Mouse (Mus musculus) mouse embryonic stem cell (cell line): ENCODE measurements around the gene Ndufc2.

ENCODE experiments used
- in situ Hi-C, 2 experiments: fragments of 300-500 bp; cut with MboI; formaldehyde crosslinking; loops; 1 replicate in 1 of 2; 3 replicates in 1 of 2; pipeline ENCODE4 v1.14.3; 2019 to 2020; ENCODE audit warnings: low sequenced_read_pairs in 2 of 2, low pct_unique_long_range_greater_than_20kb in 1 of 2, mixed read lengths in 1 of 2; ENCODE audit not compliant: unreplicated experiment in 1 of 2

Gene Ndufc2

GRCm38 (mm10) chr7:97454795-97455194 is 55.0 kb downstream of the Ndufc2 start:
- in situ Hi-C loops: no loop called here

GRCm38 (mm10) chr7:97455577-97455976 is 55.8 kb downstream of the Ndufc2 start:
- in situ Hi-C loops: no loop called here
